ENCODE assay signal across 9 mouse cellular contexts in genomic region chr2:118149855-118150563, GRCm38 (mm10). TPM values are rescaled to one million over a fixed set of nuclear protein-coding genes. Genes with fewer than 3 reads are reported as not detected.
A peak's percentile ranks its signal among the peaks of the same experiment; 100 is the strongest.
DNase-seq lines count a peak whose midpoint lies in the region; ATAC-seq and TF ChIP-seq lines count a peak whose summit lies in the region.
"Had no signal": no experiment of that assay in that cellular context is flagged by ENCODE, and none has a peak within 500 bp of the region (broad histone marks: within the 10 kb centered on the region; RNA-seq: fewer than 3 reads in every experiment).

No protein-coding gene starts in this region.

- H3K27ac ChIP-seq in limb, embryonic 14.5 days (replicated peaks; ENCODE audit: low read depth, low read length): no peak overlapping the region
- no peak overlapping the region for H3K27ac ChIP-seq in limb, embryonic 10.5 days
- H3K27ac ChIP-seq in embryonic facial prominence, embryonic 10.5 days (replicated peaks): peak overlapping the region; percentile 51; the same call in 1 of the 2 replicates
- peak overlapping the region; percentile 40 to 52; a peak in 3 of 4 replicates for H3K27ac ChIP-seq in heart, embryonic 14.5 days (replicated peaks in 1 of 2; ENCODE audit: control insufficient read depth in 1 of 2, insufficient read depth in 1 of 2, low read depth in 2 of 2, low read length in 2 of 2)
- H3K27ac ChIP-seq in midbrain, embryonic 15.5 days: no peak overlapping the region

- ATAC-seq in limb, embryonic 14.5 days (ENCODE audit: low FRiP score, low read depth): no peak
- peak; percentile 77 for ATAC-seq in heart, embryonic 14.5 days (ENCODE audit: insufficient number of reproducible peaks, insufficient read depth, low FRiP score, low read depth)
- peak; percentile 66; the same call in 1 of the 2 replicates for ATAC-seq in midbrain, embryonic 15.5 days (replicated peaks)

- TF ChIP-seq POLR2A in limb, embryonic 14.5 days (IDR thresholded peaks at IDR 0.05; ENCODE audit: borderline replicate concordance, extremely low read depth, insufficient read depth, insufficient read length): no peak

- H3K4me1 ChIP-seq in limb, embryonic 14.5 days (ENCODE audit: control insufficient read depth, insufficient read depth, low read length): peaks cover 9% of the 10 kb centered on the region
- peaks cover 3% of the 10 kb centered on the region; the same call in 1 of the 2 replicates for H3K4me1 ChIP-seq in limb, embryonic 10.5 days
- peaks cover 13% of the 10 kb centered on the region for H3K4me1 ChIP-seq in embryonic facial prominence, embryonic 10.5 days
- H3K4me1 ChIP-seq in heart, embryonic 14.5 days (ENCODE audit: control insufficient read depth in 2 of 2, insufficient read depth in 2 of 2, low read length in 2 of 2): peaks cover 14 to 23% of the 10 kb centered on the region in 2 experiments
- H3K4me1 ChIP-seq in midbrain, embryonic 15.5 days: no peaks in the 10 kb centered on the region

- H3K36me3 ChIP-seq in limb, embryonic 14.5 days (ENCODE audit: control insufficient read depth, insufficient read depth, low read length): no peaks in the 10 kb centered on the region
- no peaks in the 10 kb centered on the region for H3K36me3 ChIP-seq in limb, embryonic 10.5 days
- H3K36me3 ChIP-seq in embryonic facial prominence, embryonic 10.5 days (replicated peaks): no peaks in the 10 kb centered on the region
- H3K36me3 ChIP-seq in heart, embryonic 14.5 days (ENCODE audit: control insufficient read depth, insufficient read depth, low read length): no peaks in the 10 kb centered on the region
- H3K36me3 ChIP-seq in midbrain, embryonic 15.5 days (replicated peaks): no peaks in the 10 kb centered on the region

- no peak overlapping the region for H3K9ac ChIP-seq in limb, embryonic 14.5 days (ENCODE audit: low read depth, low read length, severe bottlenecking)
- no peak overlapping the region for H3K9ac ChIP-seq in heart, embryonic 14.5 days (ENCODE audit: low read length)
- H3K9ac ChIP-seq in midbrain, embryonic 15.5 days: no peak overlapping the region

- WGBS in limb, embryonic 14.5 days: 68% methylated on average over 12 of the region's 12 CpGs
- 81% methylated on average over 12 of the region's 12 CpGs for WGBS in limb, embryonic 10.5 days
- WGBS in embryonic facial prominence, embryonic 10.5 days: 74% methylated on average over 12 of the region's 12 CpGs
- WGBS in heart, embryonic 14.5 days: 37% methylated on average over 12 of the region's 12 CpGs
- WGBS in midbrain, embryonic 15.5 days: 66% methylated on average over 12 of the region's 12 CpGs

- H3K9me3 ChIP-seq in limb, embryonic 14.5 days (ENCODE audit: control insufficient read depth, low read length): no peaks in the 10 kb centered on the region
- H3K9me3 ChIP-seq in limb, embryonic 10.5 days (replicated peaks): no peaks in the 10 kb centered on the region
- no peaks in the 10 kb centered on the region for H3K9me3 ChIP-seq in embryonic facial prominence, embryonic 10.5 days
- no peaks in the 10 kb centered on the region for H3K9me3 ChIP-seq in heart, embryonic 14.5 days (ENCODE audit: control insufficient read depth, low read length)
- no peaks in the 10 kb centered on the region for H3K9me3 ChIP-seq in midbrain, embryonic 15.5 days

- no peaks in the 10 kb centered on the region for H3K27me3 ChIP-seq in limb, embryonic 14.5 days (ENCODE audit: control insufficient read depth, insufficient read depth, low read length)
- H3K27me3 ChIP-seq in limb, embryonic 10.5 days (ENCODE audit: low read depth, poor library complexity, severe bottlenecking): no peaks in the 10 kb centered on the region
- H3K27me3 ChIP-seq in embryonic facial prominence, embryonic 10.5 days (replicated peaks; ENCODE audit: low read depth, poor library complexity, severe bottlenecking): no peaks in the 10 kb centered on the region
- H3K27me3 ChIP-seq in heart, embryonic 14.5 days (ENCODE audit: control insufficient read depth, insufficient read depth, low read length): no peaks in the 10 kb centered on the region
- H3K27me3 ChIP-seq in midbrain, embryonic 15.5 days (replicated peaks): no peaks in the 10 kb centered on the region

- H3K4me3 ChIP-seq in limb, embryonic 14.5 days (replicated peaks; ENCODE audit: low read length): no peak overlapping the region
- no peak overlapping the region for H3K4me3 ChIP-seq in limb, embryonic 10.5 days
- H3K4me3 ChIP-seq in embryonic facial prominence, embryonic 10.5 days: no peak overlapping the region
- H3K4me3 ChIP-seq in heart, embryonic 14.5 days (ENCODE audit: control insufficient read depth in 1 of 2, insufficient read depth in 1 of 2, low read depth in 1 of 2, low read length in 2 of 2): no peak overlapping the region
- no peak overlapping the region for H3K4me3 ChIP-seq in midbrain, embryonic 15.5 days

- peak; percentile 71 for DNase-seq in limb, embryonic 14.5 days (ENCODE audit: low spot score)
- DNase-seq in limb, embryonic 10.5 days (ENCODE audit: low spot score): no peak
- no peak for DNase-seq in embryonic facial prominence, embryonic 10.5 days (ENCODE audit: low spot score)
- DNase-seq in layer of hippocampus, postnatal 14 days (ENCODE audit: low spot score in 2 of 2): peak; percentile 33 to 65
- no peak for DNase-seq in spleen, adult 18-20 months
- no peak for DNase-seq in T-cell, adult 2 months (ENCODE audit: low spot score)

- no peak overlapping the region for H3K4me2 ChIP-seq in limb, embryonic 14.5 days (replicated peaks; ENCODE audit: low read depth, low read length, severe bottlenecking)
- peak overlapping the region; percentile 1; the same call in 1 of the 2 replicates for H3K4me2 ChIP-seq in heart, embryonic 14.5 days (ENCODE audit: low read length)
- no peak overlapping the region for H3K4me2 ChIP-seq in midbrain, embryonic 15.5 days

RNA-seq across cellular contexts. Expression of gene Thbs1, which starts 38.3 kb away (rescaled TPM):
- polyA plus RNA-seq in limb, embryonic 14.5 days (2012; rRNA removed): 86.2 and 103 TPM in 2 replicates
- 99.4 and 108 TPM in 2 replicates for polyA plus RNA-seq in limb, embryonic 14.5 days (2014; fragmentation: Nextera tagmentation; extraction: Ambion mirVana)
- 13.2 and 22.8 TPM in 2 replicates for polyA plus RNA-seq in limb, embryonic 10.5 days (2016; fragmentation: Nextera tagmentation; extraction: Ambion mirVana)
- 31.1 and 35.4 TPM in 2 replicates for polyA plus RNA-seq in embryonic facial prominence, embryonic 10.5 days (2016; fragmentation: Nextera tagmentation; extraction: Ambion mirVana)
- 26.0 and 26.5 TPM in 2 replicates for polyA plus RNA-seq in heart, embryonic 14.5 days (2014; fragmentation: Nextera tagmentation; extraction: Ambion mirVana)
- 1 to 10 TPM; 3.3 to 4.2 TPM for total RNA-seq in layer of hippocampus, postnatal 14 days (2021)
- 4.7 and 5.1 TPM in 2 replicates for polyA plus RNA-seq in midbrain, embryonic 15.5 days (2015; fragmentation: Nextera tagmentation; extraction: Ambion mirVana)
- total RNA-seq: MEL had no signal

Comparison
In these comparisons a context has a peak if more than half of its experiments do, and no peak if none do; other contexts are left out.
1. DNase-seq: peak in limb, embryonic 14.5 days (single experiment) and layer of hippocampus, postnatal 14 days (2 of 2); none in limb, embryonic 10.5 days (single experiment), embryonic facial prominence, embryonic 10.5 days (single experiment), spleen, adult 18-20 months (0 of 2) and T-cell, adult 2 months (single experiment).
2. H3K27ac ChIP-seq: peak in embryonic facial prominence, embryonic 10.5 days (single experiment) and heart, embryonic 14.5 days (2 of 2); none in limb, embryonic 14.5 days (single experiment), limb, embryonic 10.5 days (single experiment) and midbrain, embryonic 15.5 days (single experiment).